Mouse (Mus musculus): ENCODE data around the gene Zbtb40. TPM values are rescaled to one million over a fixed set of nuclear protein-coding genes. Genes with fewer than 3 reads are reported as not detected.

Zbtb40 gene
- polyA plus RNA-seq, 1 experiment from 2014 or later, result 0.86 TPM

DNA sequence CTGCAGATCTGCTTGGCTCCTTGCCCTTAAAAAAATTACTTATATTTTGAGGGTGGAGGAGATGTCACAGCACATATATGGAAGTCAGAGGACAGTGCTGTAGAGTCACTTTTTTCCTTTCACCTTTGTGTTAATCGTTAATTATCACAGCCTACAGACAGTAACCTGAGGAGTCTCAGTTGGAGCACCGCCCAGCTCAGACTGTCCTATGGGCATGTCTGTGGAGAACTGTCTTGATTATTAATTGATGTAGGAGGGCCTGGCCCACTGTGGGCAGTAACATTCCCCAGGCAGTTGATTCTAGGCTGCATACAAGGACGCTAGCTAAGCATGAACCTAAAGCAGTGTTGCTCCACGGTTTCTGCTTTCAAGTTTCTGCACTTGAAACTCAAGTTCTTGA is 16.1 kb downstream of the Zbtb40 start:
- Histone ChIP-seq H3K4me1 (replicated peaks; ENCODE audit: control insufficient read depth, insufficient read depth) (0 out of 2 replicates have a peak, but pooled peaks cover 4% of the 10 kb centered on the region), H3K4me3 (ENCODE audit: low read depth, low read length) (no peak overlapping the region), H3K9ac (ENCODE audit: low read length) (no peak overlapping the region), H3K27me3 (ENCODE audit: control insufficient read depth, insufficient read depth, low read length) (no peaks in the 10 kb centered on the region), H3K9me3 (ENCODE audit: control insufficient read depth, low read length) (no peaks in the 10 kb centered on the region), H3K27ac (replicated peaks) (no peak overlapping the region), H3K4me2 (replicated peaks; ENCODE audit: low read depth) (no peak overlapping the region), H3K36me3 (ENCODE audit: control insufficient read depth, insufficient read depth, low read length) (no peaks in the 10 kb centered on the region)
- no peak for DNase-seq (ENCODE audit: low spot score)
- no peak for TF ChIP-seq EP300 (optimal IDR thresholded peaks at IDR 0.05)
- no peak for TF ChIP-seq CTCF (IDR thresholded peaks at IDR 0.05; ENCODE audit: low read depth)
- 85% methylated on average over 4 of the region's 4 CpGs for WGBS
- ATAC-seq (ENCODE audit: low FRiP score, low TSS enrichment), result no peak

DNA sequence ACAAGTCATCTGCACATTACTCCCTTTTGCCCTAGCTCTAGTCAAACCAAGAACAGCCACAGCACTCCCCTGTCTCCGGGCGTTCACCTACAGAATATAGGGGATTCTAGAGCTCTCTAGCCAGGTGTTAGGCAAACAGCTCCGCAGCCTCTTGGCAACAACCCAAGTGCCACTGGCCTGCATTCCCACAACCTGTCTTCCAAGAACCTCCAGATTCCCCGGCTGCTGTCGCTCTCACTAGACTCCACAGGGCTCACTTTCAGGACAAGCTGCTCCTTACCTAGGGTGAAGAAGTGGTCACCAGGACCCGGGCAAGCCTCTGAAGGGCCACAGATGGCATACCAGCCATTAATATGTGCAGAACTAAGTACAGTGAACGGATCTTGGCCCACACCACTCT is 17.3 kb downstream of the Zbtb40 start:
- H3K4me1 ChIP-seq (replicated peaks; ENCODE audit: control insufficient read depth, insufficient read depth), result 0 out of 2 replicates have a peak, but pooled peaks cover 4% of the 10 kb centered on the region
- WGBS, result 56% methylated on average over 7 of the region's 7 CpGs
- no peak for ATAC-seq (ENCODE audit: low FRiP score, low TSS enrichment)
- no peak overlapping the region for H3K9ac ChIP-seq (ENCODE audit: low read length)
- H3K4me2 ChIP-seq (replicated peaks; ENCODE audit: low read depth), result no peak overlapping the region
- TF ChIP-seq CTCF (IDR thresholded peaks at IDR 0.05; ENCODE audit: low read depth) (no peak), EP300 (optimal IDR thresholded peaks at IDR 0.05) (no peak)
- H3K27me3 ChIP-seq (ENCODE audit: control insufficient read depth, insufficient read depth, low read length), result no peaks in the 10 kb centered on the region
- no peak overlapping the region for H3K4me3 ChIP-seq (ENCODE audit: low read depth, low read length)
- no peak overlapping the region for H3K27ac ChIP-seq (replicated peaks)
- peak; percentile 24 for DNase-seq (ENCODE audit: low spot score)
- no peaks in the 10 kb centered on the region for H3K9me3 ChIP-seq (ENCODE audit: control insufficient read depth, low read length)
- H3K36me3 ChIP-seq (ENCODE audit: control insufficient read depth, insufficient read depth, low read length), result no peaks in the 10 kb centered on the region

DNA sequence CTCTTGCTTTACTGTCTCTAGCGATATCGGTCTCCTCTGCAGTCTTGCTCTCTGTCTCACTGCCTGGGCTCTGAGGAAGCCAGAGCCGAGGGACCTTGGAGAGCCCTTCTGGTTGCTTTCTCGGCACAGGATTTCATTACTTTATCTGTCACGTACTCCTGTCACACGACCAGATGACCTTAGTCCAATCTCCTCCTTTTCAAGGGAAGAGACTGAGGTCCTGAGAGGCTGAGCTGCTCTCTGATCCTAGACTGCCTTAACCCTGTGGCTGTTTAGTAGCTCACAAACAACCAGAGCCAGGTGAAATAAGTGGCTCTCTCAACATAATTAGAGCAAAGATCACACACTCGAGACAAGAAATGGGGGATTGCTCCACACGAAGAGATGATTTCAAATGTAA is 19.3 kb downstream of the Zbtb40 start:
- Histone ChIP-seq H3K4me2 (replicated peaks; ENCODE audit: low read depth) (no peak overlapping the region), H3K4me1 (replicated peaks; ENCODE audit: control insufficient read depth, insufficient read depth) (0 out of 2 replicates have a peak, but pooled peaks cover 4% of the 10 kb centered on the region), H3K27ac (replicated peaks) (no peak overlapping the region), H3K9me3 (ENCODE audit: control insufficient read depth, low read length) (no peaks in the 10 kb centered on the region), H3K4me3 (ENCODE audit: low read depth, low read length) (no peak overlapping the region), H3K9ac (ENCODE audit: low read length) (no peak overlapping the region), H3K36me3 (ENCODE audit: control insufficient read depth, insufficient read depth, low read length) (no peaks in the 10 kb centered on the region), H3K27me3 (ENCODE audit: control insufficient read depth, insufficient read depth, low read length) (no peaks in the 10 kb centered on the region)
- ATAC-seq (ENCODE audit: low FRiP score, low TSS enrichment) (no peak), DNase-seq (ENCODE audit: low spot score) (no peak)
- 63% methylated on average over 8 of the region's 8 CpGs for WGBS
- TF ChIP-seq EP300 (optimal IDR thresholded peaks at IDR 0.05) (no peak), CTCF (IDR thresholded peaks at IDR 0.05; ENCODE audit: low read depth) (no peak)

DNA sequence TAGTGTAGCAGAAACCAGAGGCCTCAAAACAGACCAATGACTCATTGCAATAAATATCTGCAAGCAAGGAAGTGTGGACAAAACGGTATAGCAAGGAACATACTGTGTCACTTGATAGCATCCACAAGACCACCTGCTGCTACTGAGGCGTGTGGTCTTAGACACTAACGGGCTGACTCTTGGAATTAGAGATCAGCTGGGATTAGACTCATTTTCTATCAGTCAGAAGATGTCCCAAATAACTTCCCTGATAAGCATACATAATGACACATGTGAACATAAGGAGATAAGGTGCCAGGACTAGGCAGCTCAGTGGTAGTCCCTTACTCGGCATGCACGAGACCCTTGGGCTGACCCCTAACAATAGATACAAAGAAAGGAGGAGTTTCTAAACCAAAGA is 21.6 kb downstream of the Zbtb40 start:
- Histone ChIP-seq H3K4me3 (ENCODE audit: low read depth, low read length) (no peak overlapping the region), H3K4me2 (replicated peaks; ENCODE audit: low read depth) (no peak overlapping the region), H3K27me3 (ENCODE audit: control insufficient read depth, insufficient read depth, low read length) (no peaks in the 10 kb centered on the region), H3K9me3 (ENCODE audit: control insufficient read depth, low read length) (no peaks in the 10 kb centered on the region), H3K4me1 (replicated peaks; ENCODE audit: control insufficient read depth, insufficient read depth) (no peaks in the 10 kb centered on the region), H3K36me3 (ENCODE audit: control insufficient read depth, insufficient read depth, low read length) (no peaks in the 10 kb centered on the region), H3K27ac (replicated peaks) (no peak overlapping the region), H3K9ac (ENCODE audit: low read length) (no peak overlapping the region)
- no peak for DNase-seq (ENCODE audit: low spot score)
- no peak for ATAC-seq (ENCODE audit: low FRiP score, low TSS enrichment)
- 67% methylated on average over 5 of the region's 5 CpGs for WGBS
- TF ChIP-seq CTCF (IDR thresholded peaks at IDR 0.05; ENCODE audit: low read depth) (no peak), EP300 (optimal IDR thresholded peaks at IDR 0.05) (no peak)

DNA sequence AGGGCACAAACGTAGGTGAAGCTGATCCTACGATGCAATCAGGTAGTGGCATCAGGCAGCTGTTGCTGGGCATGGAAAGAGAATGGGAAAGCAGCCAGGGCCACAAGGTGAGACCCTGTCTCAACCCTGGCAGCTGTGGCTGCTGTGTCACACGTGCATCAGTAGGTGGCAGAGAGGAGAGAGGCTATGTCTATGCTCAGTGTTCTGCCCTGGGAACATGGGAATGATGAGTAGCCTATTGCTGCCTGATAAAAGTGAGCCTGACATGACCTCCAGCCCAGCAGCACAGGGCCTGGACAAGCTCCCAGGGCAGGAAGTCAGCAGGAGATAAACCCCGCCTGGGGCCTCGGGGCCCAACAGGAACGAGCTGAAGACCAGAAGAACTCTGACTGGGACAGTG is 23.0 kb downstream of the Zbtb40 start:
- Histone ChIP-seq H3K9me3 (ENCODE audit: control insufficient read depth, low read length) (no peaks in the 10 kb centered on the region), H3K9ac (ENCODE audit: low read length) (no peak overlapping the region), H3K36me3 (ENCODE audit: control insufficient read depth, insufficient read depth, low read length) (no peaks in the 10 kb centered on the region), H3K4me2 (replicated peaks; ENCODE audit: low read depth) (no peak overlapping the region), H3K4me1 (replicated peaks; ENCODE audit: control insufficient read depth, insufficient read depth) (no peaks in the 10 kb centered on the region), H3K4me3 (ENCODE audit: low read depth, low read length) (no peak overlapping the region), H3K27ac (replicated peaks) (no peak overlapping the region), H3K27me3 (ENCODE audit: control insufficient read depth, insufficient read depth, low read length) (no peaks in the 10 kb centered on the region)
- TF ChIP-seq EP300 (optimal IDR thresholded peaks at IDR 0.05) (no peak), CTCF (IDR thresholded peaks at IDR 0.05; ENCODE audit: low read depth) (peak; percentile 33; the same call in 1 of the 2 replicates)
- WGBS, result 71% methylated on average over 6 of the region's 6 CpGs
- no peak for ATAC-seq (ENCODE audit: low FRiP score, low TSS enrichment)
- DNase-seq (ENCODE audit: low spot score), result no peak

DNA sequence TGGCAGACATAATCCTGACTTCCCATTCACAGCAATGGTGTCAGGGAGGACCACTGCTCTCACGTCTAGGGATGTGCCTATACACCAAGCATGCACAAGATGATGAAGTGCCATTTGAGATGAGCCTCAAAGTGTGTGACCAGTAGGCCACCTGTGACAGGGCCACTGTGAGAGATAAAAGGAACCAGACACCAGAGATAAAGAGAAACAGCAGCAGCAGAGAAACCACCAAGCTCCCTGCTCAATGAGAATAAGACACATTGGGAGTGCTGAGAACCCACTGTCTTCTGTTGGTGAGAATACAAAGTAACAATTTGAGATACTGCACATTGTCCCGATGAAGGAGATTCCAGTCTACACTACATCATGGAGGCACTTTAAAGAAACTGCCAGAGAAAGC is 23.5 kb downstream of the Zbtb40 start:
- Histone ChIP-seq H3K27ac (replicated peaks) (no peak overlapping the region), H3K4me2 (replicated peaks; ENCODE audit: low read depth) (no peak overlapping the region), H3K27me3 (ENCODE audit: control insufficient read depth, insufficient read depth, low read length) (no peaks in the 10 kb centered on the region), H3K4me1 (replicated peaks; ENCODE audit: control insufficient read depth, insufficient read depth) (no peaks in the 10 kb centered on the region), H3K36me3 (ENCODE audit: control insufficient read depth, insufficient read depth, low read length) (no peaks in the 10 kb centered on the region), H3K9me3 (ENCODE audit: control insufficient read depth, low read length) (no peaks in the 10 kb centered on the region), H3K9ac (ENCODE audit: low read length) (no peak overlapping the region), H3K4me3 (ENCODE audit: low read depth, low read length) (no peak overlapping the region)
- ATAC-seq (ENCODE audit: low FRiP score, low TSS enrichment) (no peak), DNase-seq (ENCODE audit: low spot score) (no peak)
- 90% methylated on average over 2 of the region's 2 CpGs for WGBS
- TF ChIP-seq CTCF (IDR thresholded peaks at IDR 0.05; ENCODE audit: low read depth), result no peak
- TF ChIP-seq EP300 (optimal IDR thresholded peaks at IDR 0.05), result no peak

All from stomach, postnatal 0 days (tissue).